Mouse (Mus musculus) E14TG2a.4 (cell line): Measurements from ENCODE around the gene Igsf8.

Source experiments
- CTCF ChIP-seq: conservative IDR thresholded peaks from 2 replicates; pipeline ENCODE4 v1.5.1; 2014; ENCODE audit warnings: low read length
- POU5F1 ChIP-seq: IDR thresholded peaks from 2 replicates; pipeline ENCODE4 v1.6.1; 2014; ENCODE audit warnings: low read length, borderline replicate concordance

- no peak for TF ChIP-seq CTCF
- TF ChIP-seq POU5F1 = no peak
Observed at GRCm38 (mm10) chr1:172317431-172317830, 56.0 kb downstream of the Igsf8 start.
